Mouse (Mus musculus) lung, embryonic 14.5 days (tissue): ENCODE data around the gene F5. TPM values are rescaled to one million over a fixed set of nuclear protein-coding genes. Genes with fewer than 3 reads are reported as not detected.

Experiments used
- ATAC-seq: fragments of 200-750 bp; cut with Nextera tagmentation; 2 replicates; pipeline ENCODE4 v1.8.0; 2017; ENCODE audit warnings: mild to moderate bottlenecking, moderate TSS enrichment, moderate library complexity; ENCODE audit not compliant: insufficient read depth
- DNase-seq: peaks from one replicate; pipeline ENCODE4 v3.0.0-alpha.2; 2015
- H3K27ac ChIP-seq: fragments of 300-500 bp; sonication (generic); 2 replicates; pipeline ENCODE4 v1.5.1; 2014; ENCODE audit warnings: low read depth, mild to moderate bottlenecking, moderate library complexity
- H3K27me3 ChIP-seq: fragments of 300-500 bp; sonication (generic); 2 replicates; pipeline ENCODE4 v1.6.1; 2014; ENCODE audit warnings: low read length, control low read depth; ENCODE audit not compliant: insufficient read depth
- H3K36me3 ChIP-seq: fragments of 300-500 bp; sonication (generic); 2 replicates; pipeline ENCODE4 v1.6.1; 2014; ENCODE audit warnings: control low read depth; ENCODE audit not compliant: insufficient read depth
- H3K4me1 ChIP-seq: fragments of 300-500 bp; sonication (generic); 2 replicates; pipeline ENCODE4 v1.6.1; 2014; ENCODE audit warnings: antibody characterized with exemption, control low read depth; ENCODE audit not compliant: insufficient read depth
- H3K4me2 ChIP-seq: fragments of 300-500 bp; sonication (generic); 2 replicates; pipeline ENCODE4 v1.6.1; 2014; ENCODE audit warnings: mild to moderate bottlenecking
- H3K4me3 ChIP-seq: fragments of 300-500 bp; sonication (generic); 2 replicates; pipeline ENCODE4 v1.5.1; 2014; ENCODE audit warnings: low read depth, low read length
- H3K9ac ChIP-seq: fragments of 300-500 bp; sonication (generic); 2 replicates; pipeline ENCODE4 v1.6.1; 2014
- H3K9me3 ChIP-seq: fragments of 300-500 bp; sonication (generic); 2 replicates; pipeline ENCODE4 v1.6.1; 2016; ENCODE audit warnings: low read depth, low read length, control low read depth
- CTCF ChIP-seq: IDR thresholded peaks from 2 replicates; pipeline ENCODE4 v1.5.1; 2016; ENCODE audit warnings: antibody characterized with exemption, low read depth
- WGBS: fragments of 180-500 bp; shearing (Covaris S2); extraction: QIAGEN DNeasy Blood & Tissue Kit; methylation state at CpG from one replicate; pipeline ENCODE4 v1.1.7; 2014; 5-methylcytosine and 5-hydroxymethylcytosine counted together
- polyA plus RNA-seq: library from polyadenylated mRNA; unstranded; fragments of >200 nt; fragmentation: Nextera tagmentation; extraction: Ambion mirVana; gene quantifications from 2 replicates; pipeline ENCODE4 v1.2.1, GENCODE M21; 2014

The F5 gene
- polyA plus RNA-seq, 1 experiment from 2014 or later, result 0.53 TPM

GRCm38 (mm10) chr1:164135960-164136359 is 15.7 kb upstream of the F5 start:
- DNase-seq (no peak), ATAC-seq (no peak)
- Histone ChIP-seq H3K9me3 (no peaks in the 10 kb centered on the region), H3K9ac (no peak overlapping the region), H3K27ac (no peak overlapping the region), H3K4me2 (no peak overlapping the region), H3K27me3 (no peaks in the 10 kb centered on the region), H3K4me3 (no peak overlapping the region), H3K4me1 (no peaks in the 10 kb centered on the region), H3K36me3 (no peaks in the 10 kb centered on the region)
- WGBS, result 22% methylated on average over 11 of the region's 11 CpGs
- no peak for TF ChIP-seq CTCF

- 50% methylated on average over 6 of the region's 6 CpGs for WGBS
- Histone ChIP-seq H3K4me1 (no peaks in the 10 kb centered on the region), H3K27ac (no peak overlapping the region), H3K36me3 (no peaks in the 10 kb centered on the region), H3K4me2 (no peak overlapping the region), H3K27me3 (no peaks in the 10 kb centered on the region), H3K9ac (no peak overlapping the region), H3K9me3 (no peaks in the 10 kb centered on the region), H3K4me3 (no peak overlapping the region)
- DNase-seq (no peak), ATAC-seq (no peak)
- no peak for TF ChIP-seq CTCF
Observed at GRCm38 (mm10) chr1:164136636-164137035, 15.0 kb upstream of the F5 start.

DNA sequence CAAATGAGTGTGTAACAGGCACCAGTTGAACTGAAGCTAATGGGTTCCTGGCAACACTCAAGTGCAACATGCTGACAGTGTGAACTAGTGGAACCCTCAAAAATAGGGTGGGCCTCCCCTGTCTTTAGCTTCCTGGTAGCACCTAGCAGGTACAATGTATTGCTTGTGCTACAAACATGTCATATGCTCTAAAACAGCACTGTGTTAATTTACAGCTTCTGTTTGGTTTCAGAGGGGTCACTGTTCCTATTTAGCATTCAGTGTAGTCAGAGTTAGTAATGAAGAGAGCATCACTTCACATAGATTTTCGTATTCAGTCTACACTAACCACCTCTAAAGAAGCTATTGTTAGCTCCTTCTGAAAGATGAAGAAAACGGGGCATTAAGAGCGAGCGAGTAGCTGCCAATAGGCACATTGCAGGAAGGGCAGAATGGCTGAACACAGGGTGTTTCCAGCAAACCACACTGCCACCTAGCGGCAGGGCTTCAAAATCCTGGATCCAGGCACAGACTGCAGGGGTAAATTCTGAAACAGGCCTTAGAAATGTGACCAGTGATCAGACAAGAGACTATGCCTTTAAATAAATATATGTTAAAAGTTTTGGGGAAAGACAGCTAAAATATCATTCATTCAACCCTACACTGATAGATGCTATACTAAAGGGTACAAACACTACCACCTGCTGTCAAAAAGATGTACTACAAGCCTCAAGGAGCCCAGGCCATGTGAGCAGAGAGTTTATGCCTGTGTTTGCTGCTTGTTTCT is 13.1 kb upstream of the F5 start:
- no peak overlapping the region for H3K4me2 ChIP-seq

GRCm38 (mm10) chr1:164139464-164139863 is 12.2 kb upstream of the F5 start:
- ATAC-seq (no peak), DNase-seq (no peak)
- Histone ChIP-seq H3K4me2 (no peak overlapping the region), H3K27me3 (no peaks in the 10 kb centered on the region), H3K36me3 (no peaks in the 10 kb centered on the region), H3K4me1 (no peaks in the 10 kb centered on the region), H3K9ac (no peak overlapping the region), H3K4me3 (no peak overlapping the region), H3K27ac (no peak overlapping the region), H3K9me3 (no peaks in the 10 kb centered on the region)
- TF ChIP-seq CTCF, result no peak
- WGBS, result 69% methylated on average over 4 of the region's 4 CpGs

More for the DNA sequence above, 13.1 kb upstream of the F5 start:
- Histone ChIP-seq H3K9me3 (no peaks in the 10 kb centered on the region), H3K27me3 (no peaks in the 10 kb centered on the region), H3K4me1 (no peaks in the 10 kb centered on the region), H3K27ac (no peak overlapping the region), H3K9ac (no peak overlapping the region), H3K36me3 (no peaks in the 10 kb centered on the region), H3K4me3 (no peak overlapping the region)
- TF ChIP-seq CTCF, result peak; percentile 92
- ATAC-seq, result peak; percentile 83
- 6% methylated on average over 5 of the region's 5 CpGs for WGBS
- DNase-seq, result peak; percentile 91

DNA sequence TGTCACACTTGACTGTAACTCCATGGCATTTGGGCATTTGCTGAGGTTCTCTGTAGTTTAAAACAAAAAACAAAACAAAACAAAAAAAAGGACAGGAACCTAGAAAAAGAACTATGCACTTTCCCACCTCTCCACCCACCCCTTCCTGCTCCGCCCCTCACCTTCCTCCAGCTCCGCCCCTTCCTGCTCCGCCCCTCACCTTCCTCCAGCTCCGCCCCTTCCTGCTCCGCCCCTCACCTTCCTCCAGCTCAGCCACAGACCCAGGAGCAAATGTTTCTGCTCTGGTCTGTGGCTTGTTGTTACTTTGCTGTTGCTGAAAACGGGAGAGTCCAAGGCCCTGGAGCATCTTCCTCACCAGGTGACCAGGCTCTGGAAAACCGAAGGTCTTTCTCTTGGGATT is 2.6 kb upstream of the F5 start:
- Histone ChIP-seq H3K9ac (no peak overlapping the region), H3K4me3 (no peak overlapping the region), H3K27me3 (0 out of 2 replicates have a peak, but pooled peaks cover 3% of the 10 kb centered on the region), H3K36me3 (no peaks in the 10 kb centered on the region), H3K4me1 (0 out of 2 replicates have a peak, but pooled peaks cover 4% of the 10 kb centered on the region), H3K9me3 (no peaks in the 10 kb centered on the region), H3K27ac (no peak overlapping the region), H3K4me2 (no peak overlapping the region)
- no peak for DNase-seq
- no peak for TF ChIP-seq CTCF
- 92% methylated on average over 7 of the region's 7 CpGs for WGBS
- ATAC-seq, result no peak

- 0 out of 2 replicates have a peak, but pooled peaks cover 3% of the 10 kb centered on the region for H3K27me3 ChIP-seq
- ATAC-seq (no peak), DNase-seq (no peak)
- WGBS, result 77% methylated on average over 5 of the region's 5 CpGs
- H3K9me3 ChIP-seq, result no peaks in the 10 kb centered on the region
- no peak overlapping the region for H3K4me2 ChIP-seq
- no peak overlapping the region for H3K4me3 ChIP-seq
- no peaks in the 10 kb centered on the region for H3K36me3 ChIP-seq
- no peak overlapping the region for H3K9ac ChIP-seq
- 0 out of 2 replicates have a peak, but pooled peaks cover 4% of the 10 kb centered on the region for H3K4me1 ChIP-seq
- no peak overlapping the region for H3K27ac ChIP-seq
- no peak for TF ChIP-seq CTCF
Observed at GRCm38 (mm10) chr1:164152836-164153235, 1.2 kb downstream of the F5 start.

DNA sequence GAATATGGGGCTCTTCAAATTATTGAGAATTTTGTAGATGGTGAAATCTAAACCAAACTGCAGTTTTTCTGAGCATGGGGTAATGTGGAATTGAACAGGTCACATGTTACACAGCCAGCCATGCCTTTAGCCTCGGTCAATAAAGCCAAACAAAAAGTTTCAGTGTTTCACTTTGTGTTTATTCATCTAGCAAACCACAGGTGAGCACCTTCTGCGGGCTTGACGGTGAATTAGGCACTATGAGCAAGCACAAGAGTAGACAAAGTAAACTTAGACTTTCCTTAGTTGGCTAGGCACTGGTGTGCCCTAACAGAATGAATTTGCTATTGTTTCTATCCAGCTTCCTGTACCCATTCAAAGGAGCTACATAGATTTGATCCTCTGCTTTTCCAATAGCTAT is 3.3 kb downstream of the F5 start:
- 57% methylated on average over 3 of the region's 3 CpGs for WGBS
- Histone ChIP-seq H3K27me3 (0 out of 2 replicates have a peak, but pooled peaks cover 3% of the 10 kb centered on the region), H3K9me3 (no peaks in the 10 kb centered on the region), H3K9ac (no peak overlapping the region), H3K27ac (no peak overlapping the region), H3K4me2 (no peak overlapping the region), H3K36me3 (no peaks in the 10 kb centered on the region), H3K4me3 (no peak overlapping the region), H3K4me1 (0 out of 2 replicates have a peak, but pooled peaks cover 4% of the 10 kb centered on the region)
- ATAC-seq (no peak), DNase-seq (no peak)
- TF ChIP-seq CTCF, result no peak
